Mouse (Mus musculus): ENCODE data around the gene Pcgf5. TPM values are rescaled to one million over a fixed set of nuclear protein-coding genes. Genes with fewer than 3 reads are reported as not detected.

Gene Pcgf5
- polyA plus RNA-seq (2014; fragmentation: Nextera tagmentation; extraction: Ambion mirVana) = 13.6 and 14.9 TPM in 2 replicates

GRCm38 (mm10) chr19:36348161-36348800 lies at the start of gene Pcgf5:
Pcgf5 (plus strand) TSS chr19:36348309.
- peak; percentile 78 for DNase-seq (ENCODE audit: low spot score)
- H3K9ac ChIP-seq (ENCODE audit: low read length) = peak within 1 kb of the TSS; percentile 68
- under 1% methylated on average over 74 of the region's 92 CpGs for WGBS
- ATAC-seq = peak; percentile 77
- no peaks in the 10 kb centered on the region for H3K36me3 ChIP-seq (ENCODE audit: control insufficient read depth, insufficient read depth, low read length)
- peak within 1 kb of the TSS; percentile 98 for H3K4me2 ChIP-seq (ENCODE audit: low read length)
- H3K27ac ChIP-seq (ENCODE audit: low read depth, low read length) = peak within 1 kb of the TSS; percentile 9; the same call in 1 of the 2 replicates
- peak within 1 kb of the TSS; percentile 84 for H3K4me3 ChIP-seq (ENCODE audit: low read depth, low read length)
- no peaks in the 10 kb centered on the region for H3K9me3 ChIP-seq (replicated peaks; ENCODE audit: control insufficient read depth, low read length)
- peaks cover 12% of the 10 kb centered on the region; the same call in 1 of the 2 replicates for H3K27me3 ChIP-seq (replicated peaks; ENCODE audit: control insufficient read depth, insufficient read depth, low read length)
- peaks cover 9% of the 10 kb centered on the region for H3K4me1 ChIP-seq (ENCODE audit: control insufficient read depth, insufficient read depth, low read length)

- no peak overlapping the region for H3K4me3 ChIP-seq (ENCODE audit: low read depth, low read length)
- H3K9ac ChIP-seq (ENCODE audit: low read length) = no peak overlapping the region
- no peaks in the 10 kb centered on the region for H3K27me3 ChIP-seq (replicated peaks; ENCODE audit: control insufficient read depth, insufficient read depth, low read length)
- H3K4me1 ChIP-seq (ENCODE audit: control insufficient read depth, insufficient read depth, low read length) = no peaks in the 10 kb centered on the region
- ATAC-seq = no peak
- no peaks in the 10 kb centered on the region for H3K9me3 ChIP-seq (replicated peaks; ENCODE audit: control insufficient read depth, low read length)
- H3K27ac ChIP-seq (ENCODE audit: low read depth, low read length) = no peak overlapping the region
- H3K4me2 ChIP-seq (ENCODE audit: low read length) = no peak overlapping the region
- no peaks in the 10 kb centered on the region for H3K36me3 ChIP-seq (ENCODE audit: control insufficient read depth, insufficient read depth, low read length)
- DNase-seq (ENCODE audit: low spot score) = no peak
- 79% methylated on average over 5 of the region's 5 CpGs for WGBS
Measured at GRCm38 (mm10) chr19:36305542-36305941, 42.6 kb upstream of the Pcgf5 start.

GRCm38 (mm10) chr19:36314010-36314409 lies 34.1 kb upstream of the Pcgf5 start:
- no peak for ATAC-seq
- 91% methylated on average over 5 of the region's 5 CpGs for WGBS
- H3K27ac ChIP-seq (ENCODE audit: low read depth, low read length) = no peak overlapping the region
- H3K36me3 ChIP-seq (ENCODE audit: control insufficient read depth, insufficient read depth, low read length) = no peaks in the 10 kb centered on the region
- DNase-seq (ENCODE audit: low spot score) = no peak
- no peak overlapping the region for H3K4me3 ChIP-seq (ENCODE audit: low read depth, low read length)
- no peaks in the 10 kb centered on the region for H3K4me1 ChIP-seq (ENCODE audit: control insufficient read depth, insufficient read depth, low read length)
- H3K9ac ChIP-seq (ENCODE audit: low read length) = no peak overlapping the region
- H3K27me3 ChIP-seq (replicated peaks; ENCODE audit: control insufficient read depth, insufficient read depth, low read length) = no peaks in the 10 kb centered on the region
- no peak overlapping the region for H3K4me2 ChIP-seq (ENCODE audit: low read length)
- H3K9me3 ChIP-seq (replicated peaks; ENCODE audit: control insufficient read depth, low read length) = no peaks in the 10 kb centered on the region

- no peak overlapping the region for H3K9ac ChIP-seq (ENCODE audit: low read length)
- H3K4me1 ChIP-seq (ENCODE audit: control insufficient read depth, insufficient read depth, low read length) = no peaks in the 10 kb centered on the region
- no peaks in the 10 kb centered on the region for H3K27me3 ChIP-seq (replicated peaks; ENCODE audit: control insufficient read depth, insufficient read depth, low read length)
- no peak overlapping the region for H3K27ac ChIP-seq (ENCODE audit: low read depth, low read length)
- ATAC-seq (no peak), DNase-seq (ENCODE audit: low spot score) (no peak)
- no peaks in the 10 kb centered on the region for H3K36me3 ChIP-seq (ENCODE audit: control insufficient read depth, insufficient read depth, low read length)
- H3K4me3 ChIP-seq (ENCODE audit: low read depth, low read length) = no peak overlapping the region
- WGBS = 86% methylated on average over 4 of the region's 4 CpGs
- H3K4me2 ChIP-seq (ENCODE audit: low read length) = no peak overlapping the region
- H3K9me3 ChIP-seq (replicated peaks; ENCODE audit: control insufficient read depth, low read length) = no peaks in the 10 kb centered on the region
Measured at GRCm38 (mm10) chr19:36319735-36320134, 28.4 kb upstream of the Pcgf5 start.

- Histone ChIP-seq H3K9ac (ENCODE audit: low read length) (no peak overlapping the region), H3K4me2 (ENCODE audit: low read length) (no peak overlapping the region), H3K9me3 (replicated peaks; ENCODE audit: control insufficient read depth, low read length) (no peaks in the 10 kb centered on the region), H3K4me3 (ENCODE audit: low read depth, low read length) (no peak overlapping the region), H3K4me1 (ENCODE audit: control insufficient read depth, insufficient read depth, low read length) (no peaks in the 10 kb centered on the region), H3K27me3 (replicated peaks; ENCODE audit: control insufficient read depth, insufficient read depth, low read length) (no peaks in the 10 kb centered on the region), H3K36me3 (ENCODE audit: control insufficient read depth, insufficient read depth, low read length) (no peaks in the 10 kb centered on the region), H3K27ac (ENCODE audit: low read depth, low read length) (no peak overlapping the region)
- 92% methylated on average over 3 of the region's 3 CpGs for WGBS
- no peak for ATAC-seq
- DNase-seq (ENCODE audit: low spot score) = no peak
Measured at GRCm38 (mm10) chr19:36321066-36321465, 27.0 kb upstream of the Pcgf5 start.

- DNase-seq (ENCODE audit: low spot score) (no peak), ATAC-seq (no peak)
- Histone ChIP-seq H3K4me3 (ENCODE audit: low read depth, low read length) (no peak overlapping the region), H3K27me3 (replicated peaks; ENCODE audit: control insufficient read depth, insufficient read depth, low read length) (no peaks in the 10 kb centered on the region), H3K4me1 (ENCODE audit: control insufficient read depth, insufficient read depth, low read length) (no peaks in the 10 kb centered on the region), H3K4me2 (ENCODE audit: low read length) (no peak overlapping the region), H3K9me3 (replicated peaks; ENCODE audit: control insufficient read depth, low read length) (no peaks in the 10 kb centered on the region), H3K27ac (ENCODE audit: low read depth, low read length) (no peak overlapping the region), H3K36me3 (ENCODE audit: control insufficient read depth, insufficient read depth, low read length) (no peaks in the 10 kb centered on the region), H3K9ac (ENCODE audit: low read length) (no peak overlapping the region)
- 76% methylated on average over 2 of the region's 2 CpGs for WGBS
Measured at GRCm38 (mm10) chr19:36323326-36323725, 24.8 kb upstream of the Pcgf5 start.

GRCm38 (mm10) chr19:36328678-36329077 lies 19.4 kb upstream of the Pcgf5 start:
- H3K9ac ChIP-seq (ENCODE audit: low read length) = no peak overlapping the region
- no peaks in the 10 kb centered on the region for H3K36me3 ChIP-seq (ENCODE audit: control insufficient read depth, insufficient read depth, low read length)
- no peak overlapping the region for H3K4me3 ChIP-seq (ENCODE audit: low read depth, low read length)
- H3K27ac ChIP-seq (ENCODE audit: low read depth, low read length) = no peak overlapping the region
- H3K4me1 ChIP-seq (ENCODE audit: control insufficient read depth, insufficient read depth, low read length) = no peaks in the 10 kb centered on the region
- no peaks in the 10 kb centered on the region for H3K27me3 ChIP-seq (replicated peaks; ENCODE audit: control insufficient read depth, insufficient read depth, low read length)
- DNase-seq (ENCODE audit: low spot score) (no peak), ATAC-seq (no peak)
- 92% methylated on average over 5 of the region's 5 CpGs for WGBS
- no peak overlapping the region for H3K4me2 ChIP-seq (ENCODE audit: low read length)
- H3K9me3 ChIP-seq (replicated peaks; ENCODE audit: control insufficient read depth, low read length) = no peaks in the 10 kb centered on the region

- no peaks in the 10 kb centered on the region for H3K9me3 ChIP-seq (replicated peaks; ENCODE audit: control insufficient read depth, low read length)
- no peak for ATAC-seq
- no peaks in the 10 kb centered on the region for H3K36me3 ChIP-seq (ENCODE audit: control insufficient read depth, insufficient read depth, low read length)
- H3K27me3 ChIP-seq (replicated peaks; ENCODE audit: control insufficient read depth, insufficient read depth, low read length) = peaks cover 12% of the 10 kb centered on the region; the same call in 1 of the 2 replicates
- peaks cover 9% of the 10 kb centered on the region for H3K4me1 ChIP-seq (ENCODE audit: control insufficient read depth, insufficient read depth, low read length)
- H3K4me2 ChIP-seq (ENCODE audit: low read length) = peak overlapping the region; percentile 98
- DNase-seq (ENCODE audit: low spot score) = no peak
- H3K27ac ChIP-seq (ENCODE audit: low read depth, low read length) = no peak overlapping the region
- H3K4me3 ChIP-seq (ENCODE audit: low read depth, low read length) = peak overlapping the region; percentile 84
- 17% methylated on average over 6 of the region's 6 CpGs for WGBS
- H3K9ac ChIP-seq (ENCODE audit: low read length) = peak overlapping the region; percentile 68; the same call in 1 of the 2 replicates
Measured at GRCm38 (mm10) chr19:36347376-36347775, 733 bp upstream of the Pcgf5 start.

- peak overlapping the region; percentile 98 for H3K4me2 ChIP-seq (ENCODE audit: low read length)
Measured at GRCm38 (mm10) chr19:36347831-36348160, 313 bp upstream of the Pcgf5 start.

More at GRCm38 (mm10) chr19:36347831-36348160, 313 bp upstream of the Pcgf5 start:
- WGBS = 2% methylated on average over 11 of the region's 11 CpGs
- peak overlapping the region; percentile 84 for H3K4me3 ChIP-seq (ENCODE audit: low read depth, low read length)
- peaks cover 12% of the 10 kb centered on the region; the same call in 1 of the 2 replicates for H3K27me3 ChIP-seq (replicated peaks; ENCODE audit: control insufficient read depth, insufficient read depth, low read length)
- no peaks in the 10 kb centered on the region for H3K36me3 ChIP-seq (ENCODE audit: control insufficient read depth, insufficient read depth, low read length)
- no peak overlapping the region for H3K27ac ChIP-seq (ENCODE audit: low read depth, low read length)
- peak overlapping the region; percentile 68 for H3K9ac ChIP-seq (ENCODE audit: low read length)
- no peaks in the 10 kb centered on the region for H3K9me3 ChIP-seq (replicated peaks; ENCODE audit: control insufficient read depth, low read length)
- peaks cover 9% of the 10 kb centered on the region for H3K4me1 ChIP-seq (ENCODE audit: control insufficient read depth, insufficient read depth, low read length)
- ATAC-seq (no peak), DNase-seq (ENCODE audit: low spot score) (peak; percentile 10)
